Mouse (Mus musculus) gastrocnemius, adult 18-20 months (tissue): ENCODE results near the gene Ripply2. TPM values are rescaled to one million over a fixed set of nuclear protein-coding genes. Genes with fewer than 3 reads are reported as not detected.
A peak's percentile ranks its signal among the peaks of the same experiment; 100 is the strongest.
"Not testable (repeated sequence)": the region's sequence is repeated elsewhere in the genome, so short reads cannot be mapped to it uniquely, and the experiment has no call there.

Source experiments
- DNase-seq: peaks from one replicate; pipeline ENCODE4 v3.0.0; 2021; ENCODE audit warnings: low spot score
- long read RNA-seq, 2 experiments: library from polyadenylated mRNA; stranded (forward); transcript quantifications; one replicate each; pipeline ENCODE4 v2.0.0; 2021
- total RNA-seq, 2 experiments: library from RNA; stranded (reverse); gene quantifications; 2 replicates each; pipeline ENCODE4 v1.2.3; 2021

Gene Ripply2
- not detected for total RNA-seq
- long read RNA-seq, experiment 1: 0 reads
- long read RNA-seq, experiment 2: 0 reads

DNA sequence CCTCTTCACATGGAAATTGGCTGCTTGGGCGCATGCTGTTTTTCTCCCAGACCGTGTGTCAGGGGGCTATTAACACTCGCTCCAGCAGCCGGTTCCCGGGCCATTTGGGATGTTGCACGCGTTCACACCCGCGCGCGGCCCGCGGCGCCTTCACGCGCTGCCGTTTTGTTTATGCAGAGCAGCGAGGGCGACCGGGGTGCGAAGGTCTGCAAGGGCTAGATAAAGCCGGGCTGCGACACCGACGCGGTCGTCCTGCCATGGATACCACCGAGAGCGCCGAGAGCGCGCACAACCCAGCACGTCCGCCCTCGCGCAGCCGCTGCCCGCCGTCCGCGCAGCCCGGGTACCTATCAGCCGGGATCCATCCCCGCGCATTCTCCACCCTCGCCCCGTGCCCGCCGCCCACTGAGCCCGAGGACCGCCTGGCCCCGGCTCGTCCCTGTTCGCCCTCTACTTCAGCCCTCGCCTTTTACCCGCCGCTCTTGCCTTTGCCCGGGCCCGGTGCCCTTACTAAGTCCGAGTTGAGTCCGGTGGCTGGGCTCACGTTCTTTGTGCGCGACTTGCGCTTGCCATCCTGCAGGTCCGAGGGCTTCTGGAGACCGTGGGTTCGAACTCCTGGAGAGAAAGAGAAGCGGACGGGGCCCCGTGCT is at the start of gene Ripply2:
Gene Ripply2 (plus strand): TSS at position 250 of the 650 bp plus-strand sequence.
- no peak for DNase-seq

DNA sequence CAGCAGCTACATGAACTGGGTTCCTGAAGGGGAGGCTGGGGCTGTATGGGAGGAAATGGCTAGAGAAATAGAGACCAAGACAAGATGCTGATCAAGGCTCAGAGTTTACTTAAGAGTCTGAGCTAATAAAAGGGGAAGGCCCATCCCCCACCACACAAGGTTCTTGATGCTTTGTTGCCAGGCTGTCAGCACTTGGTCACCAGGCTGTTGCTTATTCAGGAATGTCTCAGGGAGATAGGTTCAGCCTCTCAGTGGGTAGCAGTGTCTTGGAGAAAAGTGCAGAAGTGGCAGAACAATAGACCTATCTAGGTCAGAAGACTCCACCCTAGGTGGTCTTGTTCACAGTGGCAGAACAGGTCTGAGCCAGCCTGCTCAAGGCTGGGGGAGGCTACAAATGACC is 42.9 kb upstream of the Ripply2 start:
- not testable (repeated sequence) for DNase-seq

DNA sequence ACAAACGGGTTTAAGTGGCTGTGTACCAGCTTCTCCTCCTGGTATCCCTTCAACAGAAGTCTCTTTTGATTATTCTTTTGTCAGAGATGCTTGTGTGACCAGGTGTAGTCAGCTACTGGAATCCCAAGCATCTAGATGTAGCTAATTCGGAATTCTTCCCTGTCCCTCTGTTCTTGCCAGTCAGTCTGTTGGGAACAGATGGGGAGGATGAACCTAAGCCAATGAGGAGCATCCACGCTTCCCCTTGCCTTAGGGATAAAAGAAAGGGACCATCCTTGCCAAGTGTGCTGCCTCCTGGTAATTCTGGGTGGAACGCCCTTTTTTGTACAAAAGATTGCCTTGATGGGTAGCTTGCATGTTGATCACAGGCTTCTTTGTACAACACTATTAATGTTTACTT is 41.8 kb upstream of the Ripply2 start:
- no peak for DNase-seq

- DNase-seq: no peak
Measured at GRCm38 (mm10) chr9:86976896-86977295, 38.4 kb upstream of the Ripply2 start.

GRCm38 (mm10) chr9:86978257-86978907 is 37.0 kb upstream of the Ripply2 start:
- no peak for DNase-seq

- DNase-seq: no peak
Measured at GRCm38 (mm10) chr9:86980048-86980447, 35.3 kb upstream of the Ripply2 start.

DNA sequence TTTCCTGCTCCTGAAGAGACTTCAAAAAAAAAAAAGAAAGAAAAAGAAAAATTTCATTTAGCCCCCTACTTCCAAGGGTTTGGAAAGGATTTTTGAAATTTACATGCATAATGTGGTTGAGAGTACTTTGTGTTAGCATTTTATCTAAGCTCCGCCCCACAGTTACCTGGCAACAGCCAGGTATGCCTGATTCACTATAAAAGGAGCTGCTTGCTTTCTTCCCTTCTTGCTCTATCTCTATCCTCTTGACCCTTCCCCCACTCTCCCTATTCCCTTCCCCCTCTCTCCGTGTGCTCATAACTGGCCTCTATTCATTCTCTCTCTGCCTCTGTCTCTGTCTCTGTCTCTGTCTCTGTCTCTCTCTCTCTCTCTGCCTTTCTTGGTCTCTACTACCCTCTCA is 34.4 kb upstream of the Ripply2 start:
- no peak for DNase-seq

- DNase-seq: no peak
Measured at GRCm38 (mm10) chr9:86981551-86981950, 33.8 kb upstream of the Ripply2 start.

- no peak for DNase-seq
Measured at GRCm38 (mm10) chr9:86984583-86984982, 30.8 kb upstream of the Ripply2 start.

- no peak for DNase-seq
Measured at GRCm38 (mm10) chr9:86985105-86985504, 30.2 kb upstream of the Ripply2 start.

DNA sequence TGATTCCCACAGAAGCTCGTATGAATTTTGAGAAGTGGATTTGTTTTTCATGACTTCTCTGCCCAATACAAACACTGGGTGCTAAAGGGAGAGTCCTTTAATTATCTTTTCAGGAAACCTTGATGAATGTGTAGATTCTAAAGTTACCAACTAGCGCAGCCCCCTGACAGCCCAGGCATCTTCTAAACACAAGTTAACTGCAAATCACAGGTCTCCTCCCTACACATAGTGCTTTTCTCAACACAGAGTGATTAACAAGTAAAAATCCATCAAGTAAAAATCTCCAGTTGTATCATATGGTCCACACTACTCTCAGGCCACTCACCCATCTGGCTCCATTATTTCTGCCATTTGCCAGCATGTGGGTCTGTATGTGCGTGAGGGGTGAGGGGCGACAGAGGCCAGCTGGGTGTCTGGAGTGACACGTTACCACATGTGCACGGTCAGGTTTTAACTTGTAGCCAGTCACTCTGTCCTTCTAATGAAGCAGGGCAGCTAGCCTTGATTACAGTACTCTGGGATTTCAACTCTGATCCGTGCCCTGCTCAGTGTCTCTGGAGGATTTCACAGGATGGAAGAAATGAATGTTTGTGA is 28.5 kb upstream of the Ripply2 start:
- DNase-seq: no peak

GRCm38 (mm10) chr9:86989822-86990221 is 25.5 kb upstream of the Ripply2 start:
- DNase-seq: no peak

DNA sequence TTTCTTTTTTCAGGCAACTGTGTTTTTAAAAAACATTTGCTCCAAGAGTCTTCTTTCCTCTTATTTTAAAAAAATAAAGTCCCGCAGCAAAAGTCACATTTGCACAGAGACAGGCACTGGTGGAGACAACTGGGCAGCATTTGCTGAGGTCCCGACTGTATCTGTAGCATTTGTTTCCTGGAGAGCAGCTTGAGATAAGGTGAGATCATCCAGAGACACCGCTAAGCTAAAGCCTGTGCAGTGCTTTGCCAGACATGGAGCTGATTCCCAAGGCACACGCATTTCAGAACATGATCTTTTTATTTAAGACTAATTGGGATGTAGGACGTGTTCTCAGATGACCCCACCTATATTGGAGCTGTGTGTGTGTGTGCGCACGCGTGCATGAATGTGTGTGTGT is 23.6 kb upstream of the Ripply2 start:
- DNase-seq: no peak

DNA sequence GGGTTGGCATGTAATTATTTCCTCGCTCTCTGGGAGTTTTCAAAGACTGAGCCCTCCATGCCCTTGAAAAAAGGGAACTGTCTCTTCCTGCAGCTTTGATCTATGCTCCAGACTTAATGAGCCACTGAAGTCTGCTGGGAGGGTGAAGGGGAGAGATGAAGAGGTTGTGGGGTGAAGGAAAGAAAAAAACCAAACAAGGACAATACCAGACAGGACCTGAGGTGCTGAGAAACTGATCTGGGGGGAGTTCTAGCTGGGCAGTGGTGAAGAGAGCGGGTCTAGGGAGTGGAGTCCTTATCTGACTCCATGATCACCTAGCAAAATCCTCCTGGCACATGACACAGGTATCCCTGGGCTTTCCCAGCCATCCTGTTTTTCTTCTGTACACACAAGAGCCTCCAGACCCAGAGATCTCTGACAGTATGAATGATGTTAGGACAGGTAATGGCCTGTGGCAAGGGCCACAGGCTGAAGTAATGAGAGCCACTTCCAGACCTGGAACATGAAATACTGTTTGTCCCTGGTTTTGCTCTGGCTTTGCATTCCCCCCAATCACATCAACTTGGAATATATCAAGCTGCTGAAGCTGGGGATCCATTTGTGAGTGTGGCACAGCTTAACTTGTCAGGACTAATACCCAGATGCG is 18.2 kb upstream of the Ripply2 start:
- DNase-seq: no peak

GRCm38 (mm10) chr9:86999956-87000582 is 15.3 kb upstream of the Ripply2 start:
- no peak for DNase-seq

GRCm38 (mm10) chr9:87004701-87005434 is 10.5 kb upstream of the Ripply2 start:
- no peak for DNase-seq

- no peak for DNase-seq
Measured at GRCm38 (mm10) chr9:87005435-87005779, 9.9 kb upstream of the Ripply2 start.

DNA sequence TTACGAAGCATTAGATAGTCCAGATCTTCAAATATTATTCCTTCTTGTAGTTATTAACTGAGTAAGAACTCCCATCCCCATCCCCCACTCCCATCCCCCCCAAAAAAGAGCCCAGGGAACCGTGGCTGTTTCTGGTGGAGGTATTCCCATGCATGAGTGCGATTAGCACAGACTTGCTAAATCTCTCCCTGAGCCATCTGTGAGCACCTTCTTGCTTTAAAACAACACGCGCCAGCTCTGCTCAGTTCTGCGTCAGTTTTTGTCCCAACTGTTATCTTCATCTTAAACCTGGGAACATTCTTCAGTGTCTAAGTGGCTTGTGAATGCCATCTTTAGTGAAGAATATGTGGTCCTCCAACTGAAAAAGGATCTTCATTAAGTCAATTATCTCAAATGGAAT is 6.8 kb upstream of the Ripply2 start:
- DNase-seq: no peak

DNA sequence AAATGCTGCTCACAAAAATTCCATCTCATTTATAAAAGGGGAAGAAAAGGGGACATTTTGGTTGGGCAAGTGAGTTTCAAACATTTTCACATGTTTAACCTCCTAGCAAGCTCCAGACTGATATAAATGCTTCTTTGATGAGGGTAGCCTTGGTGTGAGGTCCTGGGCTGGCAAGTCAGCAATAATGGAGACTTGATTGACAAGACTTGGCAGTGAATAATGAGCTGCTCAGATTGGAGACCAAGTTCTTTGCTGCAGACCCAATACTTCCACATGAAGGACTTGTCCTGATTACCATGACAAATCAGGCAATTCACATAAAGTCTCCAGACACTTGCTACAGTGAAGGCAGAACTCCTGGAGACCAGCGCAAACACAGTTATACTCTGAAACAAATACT is 6.4 kb upstream of the Ripply2 start:
- no peak for DNase-seq

DNA sequence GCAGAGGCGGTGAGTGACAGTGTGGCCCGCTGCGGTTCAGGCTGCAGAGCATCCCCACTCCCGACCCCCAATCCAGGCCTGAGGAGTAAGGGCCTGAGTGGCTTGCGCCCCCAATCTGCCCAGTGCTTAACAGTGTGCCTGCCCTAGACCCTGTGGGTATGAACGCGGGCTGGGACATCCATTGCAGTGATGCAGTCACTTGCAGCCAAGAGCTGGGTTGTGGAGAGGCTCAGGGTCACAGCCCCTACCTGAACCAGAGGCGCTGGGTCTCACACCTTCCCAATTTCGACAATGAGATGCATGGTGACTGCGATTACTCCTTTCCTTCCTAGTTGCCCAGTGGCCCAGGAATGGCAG is 579 bp downstream of the Ripply2 start:
- DNase-seq: no peak

DNA sequence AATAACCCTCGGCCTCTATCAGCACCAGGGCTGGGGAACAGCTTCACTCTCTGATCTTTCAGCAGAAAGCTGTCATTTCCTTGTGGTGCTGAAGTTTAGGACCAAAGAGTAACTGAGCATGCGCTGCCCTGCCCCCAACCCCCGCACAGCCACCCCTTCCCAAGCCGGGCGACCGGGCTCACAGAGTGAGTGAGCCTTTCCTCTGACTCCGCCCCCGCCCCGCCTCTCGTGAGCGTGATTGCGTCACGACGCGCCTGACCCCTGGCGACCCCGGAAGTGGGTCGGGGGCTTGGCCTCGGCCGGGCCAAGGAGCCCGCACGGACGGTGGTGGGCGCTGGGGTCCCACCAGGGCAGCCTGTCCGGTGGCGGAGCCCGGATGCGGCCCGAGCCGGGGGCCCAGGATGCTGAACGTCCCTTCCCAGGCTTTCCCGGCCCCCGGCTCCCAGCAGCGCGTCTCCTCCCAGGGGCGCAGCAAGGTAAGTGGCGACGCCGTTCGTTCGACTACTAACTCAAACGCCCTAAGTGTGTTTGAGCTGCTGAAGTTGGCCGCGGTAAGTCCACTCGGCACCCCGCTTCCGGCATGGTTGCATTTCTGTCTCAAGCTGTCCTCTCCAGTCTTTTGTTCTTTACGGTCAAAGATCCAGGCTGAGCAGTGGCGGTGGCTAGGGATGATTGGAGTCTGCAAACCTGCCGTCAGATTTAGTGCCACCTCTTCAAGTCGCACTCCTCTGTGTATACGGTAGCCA is 6.6 kb downstream of the Ripply2 start, which contains the start of gene Cyb5r4:
Gene Cyb5r4 (plus strand): TSS at position 237 of the 746 bp plus-strand sequence.
- peak; percentile 95 for DNase-seq
